Mouse (Mus musculus): ENCODE data around the gene Arid3b. TPM values are rescaled to one million over a fixed set of nuclear protein-coding genes. Genes with fewer than 3 reads are reported as not detected.

The Arid3b gene
- polyA plus RNA-seq, 1 experiment from 2014 or later = 8.1 TPM

DNA sequence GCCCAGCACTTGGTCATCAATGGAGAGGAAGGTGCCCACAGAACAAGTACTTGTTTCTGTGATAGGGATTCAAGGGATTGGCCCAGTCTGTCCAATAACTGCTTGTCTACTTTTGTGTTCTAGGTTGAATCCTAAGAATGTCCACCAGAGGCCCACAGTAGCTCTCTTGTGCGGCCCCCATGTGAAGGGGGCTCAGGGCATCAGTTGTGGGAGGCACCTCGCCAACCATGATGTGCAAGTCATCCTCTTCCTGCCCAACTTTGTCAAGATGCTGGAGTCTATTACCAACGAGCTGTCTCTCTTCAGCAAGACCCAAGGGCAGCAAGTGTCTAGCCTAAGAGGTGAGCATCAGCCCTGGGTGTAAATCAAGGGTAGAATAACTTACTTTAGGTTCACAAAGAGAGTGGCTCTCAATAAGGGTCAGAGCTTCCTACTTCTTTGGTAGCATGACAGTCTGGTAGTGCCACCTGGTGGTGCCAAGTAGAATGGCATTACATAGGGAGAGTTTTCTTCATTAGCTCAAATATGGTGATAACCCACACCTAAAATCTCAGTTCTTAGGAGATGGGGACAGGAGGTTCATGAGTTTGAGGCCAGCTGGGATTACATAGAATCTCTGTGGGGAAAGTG, 92.0 kb downstream of the Arid3b start:
- H3K27me3 ChIP-seq (ENCODE audit: control insufficient read depth, insufficient read depth, low read length) = no peaks in the 10 kb centered on the region
- DNase-seq (ENCODE audit: low spot score) = peak; percentile 76
- H3K4me2 ChIP-seq (replicated peaks) = no peak overlapping the region
- 84% methylated on average over 3 of the region's 3 CpGs for WGBS
- H3K27ac ChIP-seq = no peak overlapping the region
- H3K9me3 ChIP-seq (ENCODE audit: control insufficient read depth, low read length) = no peaks in the 10 kb centered on the region
- H3K4me1 ChIP-seq (replicated peaks; ENCODE audit: control insufficient read depth, insufficient read depth, low read length) = no peaks in the 10 kb centered on the region
- H3K9ac ChIP-seq = no peak overlapping the region
- peaks cover 84% of the 10 kb centered on the region for H3K36me3 ChIP-seq (replicated peaks; ENCODE audit: control insufficient read depth, insufficient read depth)
- peak; percentile 14; the same call in 1 of the 2 replicates for ATAC-seq (ENCODE audit: low FRiP score)
- H3K4me3 ChIP-seq (replicated peaks; ENCODE audit: low read length) = no peak overlapping the region

Other genes starting within 250 kb of the Arid3b start
- 18.7 and 19.4 TPM in 2 replicates for gene Ulk3, start 247.3 kb downstream of the Arid3b start, polyA plus RNA-seq (2014; fragmentation: Nextera tagmentation; extraction: Ambion mirVana)
- gene Cplx3, start 230.5 kb downstream of the Arid3b start, polyA plus RNA-seq (2014; fragmentation: Nextera tagmentation; extraction: Ambion mirVana) = 0.51 TPM in 1 of 2 replicates, not detected in the other
- not detected in 2 replicates for gene Lman1l, start 216.0 kb downstream of the Arid3b start, polyA plus RNA-seq (2014; fragmentation: Nextera tagmentation; extraction: Ambion mirVana)
- gene Csk, start 183.2 kb downstream of the Arid3b start, polyA plus RNA-seq (2014; fragmentation: Nextera tagmentation; extraction: Ambion mirVana) = 41.0 and 43.1 TPM in 2 replicates
- gene Cyp1a2, start 153.1 kb downstream of the Arid3b start, polyA plus RNA-seq (2014; fragmentation: Nextera tagmentation; extraction: Ambion mirVana) = not detected in 2 replicates
- gene Cyp1a1, start 148.9 kb downstream of the Arid3b start, polyA plus RNA-seq (2014; fragmentation: Nextera tagmentation; extraction: Ambion mirVana) = 0.10 and 0.24 TPM in 2 replicates
- 22.1 and 23.5 TPM in 2 replicates for gene Edc3, start 128.3 kb downstream of the Arid3b start, polyA plus RNA-seq (2014; fragmentation: Nextera tagmentation; extraction: Ambion mirVana)
- 55.8 and 65.2 TPM in 2 replicates for gene Clk3, start 70.9 kb downstream of the Arid3b start, polyA plus RNA-seq (2014; fragmentation: Nextera tagmentation; extraction: Ambion mirVana)
- 151 and 160 TPM in 2 replicates for gene Ubl7, start 74.2 kb upstream of the Arid3b start, polyA plus RNA-seq (2014; fragmentation: Nextera tagmentation; extraction: Ambion mirVana)
- gene Sema7a, start 103.3 kb upstream of the Arid3b start, polyA plus RNA-seq (2014; fragmentation: Nextera tagmentation; extraction: Ambion mirVana) = 6.3 and 7.3 TPM in 2 replicates
- 0.39 and 1.5 TPM in 2 replicates for gene Cyp11a1, start 169.6 kb upstream of the Arid3b start, polyA plus RNA-seq (2014; fragmentation: Nextera tagmentation; extraction: Ambion mirVana)
- 18.1 and 22.1 TPM in 2 replicates for gene Stra6, start 227.0 kb upstream of the Arid3b start, polyA plus RNA-seq (2014; fragmentation: Nextera tagmentation; extraction: Ambion mirVana)